8 mouse cellular contexts compared by ENCODE assay signal in the genomic region with DNA sequence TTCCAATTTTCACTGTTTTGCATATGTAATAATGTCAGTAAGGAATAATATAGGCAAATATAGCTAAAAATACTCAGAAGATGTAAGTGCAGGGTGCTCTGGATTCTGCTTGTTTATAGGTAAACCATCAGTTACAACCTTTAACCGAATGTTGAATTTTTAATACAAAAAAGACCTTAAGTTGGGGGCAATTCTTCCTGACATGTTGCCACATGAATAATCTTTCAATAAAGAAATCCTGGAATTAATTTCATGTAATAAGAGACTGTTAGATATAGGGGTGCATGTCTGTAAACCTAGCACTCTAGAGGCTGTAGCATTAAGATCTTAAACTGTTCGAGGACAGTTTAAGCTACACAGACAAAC. TPM values are rescaled to one million over a fixed set of nuclear protein-coding genes. Genes with fewer than 3 reads are reported as not detected.
DNase-seq lines count a peak whose midpoint lies in the region; ATAC-seq lines count a peak whose summit lies in the region.

No protein-coding gene starts in this region.

- no peak overlapping the region for H3K27ac ChIP-seq in lung, embryonic 15.5 days
- no peak overlapping the region for H3K27ac ChIP-seq in forebrain, embryonic 12.5 days
- no peak overlapping the region for H3K27ac ChIP-seq in limb, embryonic 11.5 days (replicated peaks; ENCODE audit: low read depth, low read length)
- no peak overlapping the region; the same call in 1 of the 2 replicates for H3K27ac ChIP-seq in neural tube, embryonic 14.5 days (ENCODE audit: low read depth, low read length)

- H3K27me3 ChIP-seq in lung, embryonic 15.5 days = no peaks in the 10 kb centered on the region
- H3K27me3 ChIP-seq in forebrain, embryonic 12.5 days = no peaks in the 10 kb centered on the region
- H3K27me3 ChIP-seq in limb, embryonic 11.5 days (ENCODE audit: control insufficient read depth, insufficient read depth, low read length) = no peaks in the 10 kb centered on the region
- no peaks in the 10 kb centered on the region for H3K27me3 ChIP-seq in neural tube, embryonic 14.5 days (ENCODE audit: control insufficient read depth, insufficient read depth, low read length)

- peak overlapping the region; percentile 81 for H3K4me3 ChIP-seq in lung, embryonic 15.5 days
- peak overlapping the region; percentile 91 for H3K4me3 ChIP-seq in forebrain, embryonic 12.5 days (replicated peaks)
- no peak overlapping the region for H3K4me3 ChIP-seq in limb, embryonic 11.5 days (ENCODE audit: low read depth, low read length)
- H3K4me3 ChIP-seq in neural tube, embryonic 14.5 days (ENCODE audit: low read depth, low read length) = peak overlapping the region; percentile 68

- no peaks in the 10 kb centered on the region for H3K36me3 ChIP-seq in lung, embryonic 15.5 days
- no peaks in the 10 kb centered on the region for H3K36me3 ChIP-seq in forebrain, embryonic 12.5 days (replicated peaks)
- no peaks in the 10 kb centered on the region for H3K36me3 ChIP-seq in limb, embryonic 11.5 days (ENCODE audit: control insufficient read depth, insufficient read depth, low read length)
- H3K36me3 ChIP-seq in neural tube, embryonic 14.5 days (ENCODE audit: control insufficient read depth, insufficient read depth, low read length) = no peaks in the 10 kb centered on the region

- H3K9me3 ChIP-seq in lung, embryonic 15.5 days = no peaks in the 10 kb centered on the region
- no peaks in the 10 kb centered on the region for H3K9me3 ChIP-seq in forebrain, embryonic 12.5 days
- H3K9me3 ChIP-seq in limb, embryonic 11.5 days (ENCODE audit: control insufficient read depth, low read length) = no peaks in the 10 kb centered on the region
- no peaks in the 10 kb centered on the region for H3K9me3 ChIP-seq in neural tube, embryonic 14.5 days (ENCODE audit: control insufficient read depth, low read length)

- H3K4me2 ChIP-seq in lung, embryonic 15.5 days = peak overlapping the region; percentile 93
- H3K4me2 ChIP-seq in forebrain, embryonic 12.5 days = peak overlapping the region; percentile 76
- peak overlapping the region; percentile 88; the same call in 1 of the 2 replicates for H3K4me2 ChIP-seq in limb, embryonic 11.5 days (ENCODE audit: low read depth, severe bottlenecking)
- H3K4me2 ChIP-seq in neural tube, embryonic 14.5 days (ENCODE audit: low read depth, low read length) = peak overlapping the region; percentile 59

- 30% methylated on average over 2 of the region's 2 CpGs for WGBS in lung, embryonic 15.5 days
- WGBS in forebrain, embryonic 12.5 days = 33% methylated on average over 2 of the region's 2 CpGs
- 53% methylated on average over 2 of the region's 2 CpGs for WGBS in limb, embryonic 11.5 days
- WGBS in neural tube, embryonic 14.5 days = 33% methylated on average over 2 of the region's 2 CpGs

- DNase-seq in lung, postnatal 36 days = no peak
- DNase-seq in limb, embryonic 11.5 days (ENCODE audit: low spot score) = no peak
- no peak for DNase-seq in natural killer cell, adult 2 months (ENCODE audit: low spot score in 2 of 2)
- no peak for DNase-seq in cerebellum, postnatal 25 days

- ATAC-seq in lung, embryonic 15.5 days (ENCODE audit: borderline replicate concordance, extremely low read depth, low FRiP score, low TSS enrichment) = no peak
- peak; percentile 10 for ATAC-seq in forebrain, embryonic 12.5 days (ENCODE audit: low FRiP score)
- ATAC-seq in limb, embryonic 11.5 days (ENCODE audit: insufficient number of reproducible peaks, low FRiP score, low TSS enrichment, low read depth) = no peak
- ATAC-seq in neural tube, embryonic 14.5 days (ENCODE audit: low read depth) = no peak
- no peak for ATAC-seq in megakaryocyte progenitor cell, adult 5-6 weeks (replicated peaks; ENCODE audit: poor library complexity)

- H3K4me1 ChIP-seq in lung, embryonic 15.5 days = 0 out of 2 replicates have a peak, but pooled peaks cover 3% of the 10 kb centered on the region
- peaks cover 30% of the 10 kb centered on the region for H3K4me1 ChIP-seq in forebrain, embryonic 12.5 days
- H3K4me1 ChIP-seq in limb, embryonic 11.5 days (ENCODE audit: control insufficient read depth, insufficient read depth, low read length) = no peaks in the 10 kb centered on the region
- H3K4me1 ChIP-seq in neural tube, embryonic 14.5 days (ENCODE audit: control insufficient read depth, insufficient read depth, low read length) = peaks cover 37% of the 10 kb centered on the region

- peak overlapping the region; percentile 81 for H3K9ac ChIP-seq in lung, embryonic 15.5 days
- 0 out of 2 replicates have a peak overlapping the region, but pooled peaks have one; percentile 90 for H3K9ac ChIP-seq in forebrain, embryonic 12.5 days
- H3K9ac ChIP-seq in limb, embryonic 11.5 days (ENCODE audit: low read length) = no peak overlapping the region
- H3K9ac ChIP-seq in neural tube, embryonic 14.5 days (replicated peaks; ENCODE audit: low read depth, low read length) = peak overlapping the region; percentile 93; the same call in 1 of the 2 replicates

RNA-seq across cellular contexts. Expression of a gene that starts 0.3 kb away (rescaled TPM):
- polyA plus RNA-seq in lung, embryonic 15.5 days (2015; fragmentation: Nextera tagmentation; extraction: Ambion mirVana) = 0.31 and 0.47 TPM in 2 replicates
- 0.47 and 0.85 TPM in 2 replicates for polyA plus RNA-seq in forebrain, embryonic 12.5 days (2016; fragmentation: Nextera tagmentation; extraction: Ambion mirVana)
- 0.13 and 0.17 TPM in 2 replicates for polyA plus RNA-seq in limb, embryonic 11.5 days (2014; fragmentation: Nextera tagmentation; extraction: Ambion mirVana)
- 0.27 and 0.33 TPM in 2 replicates for polyA plus RNA-seq in neural tube, embryonic 14.5 days (2014; fragmentation: Nextera tagmentation; extraction: Ambion mirVana)
- total RNA-seq in megakaryocyte progenitor cell, adult 5-6 weeks (2015) = 0.39 TPM in 1 of 2 replicates, not detected in the other
- total RNA-seq in megakaryocyte progenitor cell, adult 5-6 weeks (2017) = 0.14 and 0.92 TPM in 2 replicates

RNA-seq across cellular contexts. Expression of a gene that starts 1.2 kb away (rescaled TPM):
- polyA plus RNA-seq in lung, embryonic 15.5 days (2015; fragmentation: Nextera tagmentation; extraction: Ambion mirVana) = 10.1 and 10.8 TPM in 2 replicates
- polyA plus RNA-seq in forebrain, embryonic 12.5 days (2016; fragmentation: Nextera tagmentation; extraction: Ambion mirVana) = 13.4 and 13.7 TPM in 2 replicates
- 3.3 and 4.3 TPM in 2 replicates for polyA plus RNA-seq in limb, embryonic 11.5 days (2014; fragmentation: Nextera tagmentation; extraction: Ambion mirVana)
- polyA plus RNA-seq in neural tube, embryonic 14.5 days (2014; fragmentation: Nextera tagmentation; extraction: Ambion mirVana) = 20.4 and 24.1 TPM in 2 replicates
- 10.1 and 12.5 TPM in 2 replicates for total RNA-seq in megakaryocyte progenitor cell, adult 5-6 weeks (2015)
- 9.9 and 11.9 TPM in 2 replicates for total RNA-seq in megakaryocyte progenitor cell, adult 5-6 weeks (2017)

RNA-seq across cellular contexts. Expression of a gene that starts 23.1 kb away (rescaled TPM):
- 83.9 and 85.7 TPM in 2 replicates for polyA plus RNA-seq in lung, embryonic 15.5 days (2015; fragmentation: Nextera tagmentation; extraction: Ambion mirVana)
- 78.8 and 80.0 TPM in 2 replicates for polyA plus RNA-seq in forebrain, embryonic 12.5 days (2016; fragmentation: Nextera tagmentation; extraction: Ambion mirVana)
- 52.4 and 52.5 TPM in 2 replicates for polyA plus RNA-seq in limb, embryonic 11.5 days (2014; fragmentation: Nextera tagmentation; extraction: Ambion mirVana)
- polyA plus RNA-seq in neural tube, embryonic 14.5 days (2014; fragmentation: Nextera tagmentation; extraction: Ambion mirVana) = 48.6 and 69.6 TPM in 2 replicates
- 105 and 107 TPM in 2 replicates for total RNA-seq in megakaryocyte progenitor cell, adult 5-6 weeks (2015)
- total RNA-seq in megakaryocyte progenitor cell, adult 5-6 weeks (2017) = 42.0 and 51.7 TPM in 2 replicates
